Mouse (Mus musculus): ENCODE data around the gene Tkt.

- TF ChIP-seq CTCF (IDR thresholded peaks at IDR 0.05; ENCODE audit: low read depth) (no peak), EP300 (IDR thresholded peaks at IDR 0.05; ENCODE audit: low read depth) (no peak)
Observed at GRCm38 (mm10) chr14:30541541-30541940, 6.6 kb upstream of the Tkt start.
